Mouse (Mus musculus) common myeloid progenitor, adult 5-6 weeks (primary cell): ENCODE results near the gene Mex3d. TPM values are rescaled to one million over a fixed set of nuclear protein-coding genes. Genes with fewer than 3 reads are reported as not detected.

ENCODE experiments used
- ATAC-seq: replicated peaks from 2 replicates; pipeline ENCODE4 v1.8.0; 2016; ENCODE audit warnings: low read depth, mild to moderate bottlenecking, moderate TSS enrichment, inconsistent platforms; ENCODE audit not compliant: poor library complexity, severe bottlenecking
- total RNA-seq: library from RNA; stranded (forward); fragments of 200-1000, 187-1606 nt; gene quantifications from 2 replicates; pipeline ENCODE4 v1.2.3, GENCODE M21; 2017

The Mex3d gene
- total RNA-seq, 1 experiment from 2014 or later, result 9.5 TPM

GRCm38 (mm10) chr10:80388731-80389130 lies 1.3 kb upstream of the Mex3d start:
- no peak for ATAC-seq

- ATAC-seq, result no peak
Measured at GRCm38 (mm10) chr10:80386735-80387471, 556 bp downstream of the Mex3d start.

GRCm38 (mm10) chr10:80385811-80386734 lies 1.4 kb downstream of the Mex3d start:
- peak; percentile 43 for ATAC-seq

GRCm38 (mm10) chr10:80385310-80385709 lies 2.1 kb downstream of the Mex3d start:
- ATAC-seq, result no peak

GRCm38 (mm10) chr10:80384709-80385108 lies 2.8 kb downstream of the Mex3d start:
- ATAC-seq, result peak; percentile 18; the same call in 1 of the 2 replicates

- ATAC-seq, result no peak
Measured at GRCm38 (mm10) chr10:80384115-80384639, 3.3 kb downstream of the Mex3d start.

GRCm38 (mm10) chr10:80383431-80383830 lies 4.0 kb downstream of the Mex3d start:
- no peak for ATAC-seq

GRCm38 (mm10) chr10:80382641-80383365 lies 4.7 kb downstream of the Mex3d start:
- ATAC-seq, result no peak

DNA sequence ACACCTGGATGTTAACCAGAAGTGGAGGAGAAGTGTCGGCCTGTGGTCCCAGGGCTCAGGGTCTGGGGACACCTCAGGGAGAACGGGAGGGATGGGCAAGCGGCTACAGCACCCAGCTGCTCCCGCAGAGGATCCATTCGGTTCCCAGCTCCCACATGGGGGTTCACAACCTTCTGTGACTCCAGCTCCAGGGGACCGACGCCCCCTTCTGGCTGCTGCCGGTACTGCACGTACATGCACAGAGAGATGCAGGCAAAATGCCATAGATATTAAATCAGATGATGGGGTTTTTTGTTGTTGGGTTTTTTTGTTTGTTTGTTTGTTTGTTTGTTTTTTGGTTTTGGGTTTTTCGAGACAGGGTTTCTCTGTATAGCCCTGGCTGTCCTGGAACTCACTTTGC lies 9.7 kb downstream of the Mex3d start:
- no peak for ATAC-seq

DNA sequence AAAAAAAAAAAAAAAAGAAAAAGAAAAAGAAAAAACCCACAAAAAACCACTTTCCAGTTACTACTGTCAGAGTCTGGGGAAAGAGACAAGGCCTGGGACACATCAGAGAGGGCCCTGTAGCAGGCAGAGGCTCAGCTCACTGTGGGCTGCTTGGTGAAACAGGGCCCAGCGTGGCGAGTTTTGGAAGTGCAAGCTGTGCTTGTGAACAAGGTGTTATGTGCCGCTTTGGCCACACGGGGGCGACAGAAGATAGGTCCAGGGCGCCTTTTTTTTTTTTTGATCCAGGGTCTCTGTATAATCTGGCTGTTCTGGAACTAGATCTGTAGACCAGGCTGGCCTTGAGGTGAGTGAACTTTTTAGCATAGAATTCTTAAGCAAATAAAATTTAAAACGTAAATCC lies 11.3 kb downstream of the Mex3d start:
- ATAC-seq, result peak; percentile 91

- peak; percentile 55; the same call in 1 of the 2 replicates for ATAC-seq
Measured at GRCm38 (mm10) chr10:80374063-80374462, 13.4 kb downstream of the Mex3d start.

- ATAC-seq, result no peak
Measured at GRCm38 (mm10) chr10:80372706-80373105, 14.8 kb downstream of the Mex3d start.

GRCm38 (mm10) chr10:80371983-80372382 lies 15.5 kb downstream of the Mex3d start:
- no peak for ATAC-seq

DNA sequence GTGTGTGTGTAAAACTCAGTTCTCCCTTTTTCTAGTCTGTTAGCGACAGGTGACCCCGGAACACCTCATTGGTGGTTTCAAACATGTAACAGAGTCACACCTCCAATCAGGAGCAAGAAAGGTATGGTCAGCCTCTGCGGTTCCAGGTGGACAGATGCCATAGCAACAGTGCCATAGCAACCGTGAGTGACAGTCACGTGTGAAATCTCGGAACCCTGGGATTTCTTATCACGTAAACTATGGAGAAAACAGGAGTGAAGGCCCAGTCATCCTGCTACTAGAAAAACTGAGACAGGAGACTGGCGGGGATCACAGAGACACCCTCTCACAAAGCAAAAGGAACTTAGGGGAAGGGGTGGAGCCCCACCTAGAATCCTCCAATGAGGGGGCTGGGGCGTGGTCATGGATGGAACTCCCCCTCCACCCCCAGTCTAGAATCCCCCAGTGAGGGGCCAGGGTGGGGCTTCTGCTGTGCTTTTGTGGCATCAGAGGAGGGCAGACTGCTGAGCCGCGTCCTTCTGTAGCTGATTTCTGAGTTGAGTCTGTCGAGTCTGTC lies 16.0 kb downstream of the Mex3d start:
- peak; percentile 15; the same call in 1 of the 2 replicates for ATAC-seq

DNA sequence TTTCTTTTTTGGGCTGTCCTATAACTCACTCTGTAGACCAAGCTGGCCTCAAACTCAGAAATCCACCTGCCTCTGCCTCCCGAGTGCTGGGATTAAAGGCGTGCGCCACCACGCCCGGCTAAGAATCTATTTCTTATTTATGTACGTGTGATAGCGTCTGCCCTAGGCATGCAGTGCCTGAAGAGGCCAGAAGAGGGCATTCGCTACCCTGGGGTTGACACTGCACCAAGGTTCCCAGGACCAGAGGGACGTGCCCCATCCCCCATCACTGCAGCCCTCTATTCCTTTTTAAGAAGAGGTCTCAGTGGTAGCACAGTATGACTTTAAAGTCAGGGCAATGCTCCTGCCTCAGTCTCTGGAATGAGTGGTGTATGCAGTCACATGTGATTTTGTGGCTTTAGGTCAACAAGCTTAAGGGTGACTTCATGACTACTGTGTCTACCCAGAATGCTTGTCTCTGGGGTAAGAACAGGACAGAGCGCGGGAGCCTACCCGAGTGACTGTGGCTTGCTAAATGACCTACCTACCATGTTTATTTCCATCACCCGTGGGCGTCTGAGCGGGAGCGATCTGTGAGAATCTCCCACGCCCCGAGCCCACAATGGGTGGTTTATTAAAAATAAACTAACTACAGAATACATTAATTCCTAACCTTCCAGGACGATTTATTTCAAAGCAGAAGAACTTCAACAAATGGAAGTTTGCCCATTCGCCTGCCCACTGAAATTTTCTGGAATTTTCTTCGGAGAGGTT lies 17.3 kb downstream of the Mex3d start:
- peak; percentile 39; the same call in 1 of the 2 replicates for ATAC-seq

GRCm38 (mm10) chr10:80368392-80368791 lies 19.1 kb downstream of the Mex3d start:
- no peak for ATAC-seq

- ATAC-seq, result no peak
Measured at GRCm38 (mm10) chr10:80367954-80368353, 19.5 kb downstream of the Mex3d start.

- ATAC-seq, result no peak
Measured at GRCm38 (mm10) chr10:80365736-80366135, 21.7 kb downstream of the Mex3d start.

DNA sequence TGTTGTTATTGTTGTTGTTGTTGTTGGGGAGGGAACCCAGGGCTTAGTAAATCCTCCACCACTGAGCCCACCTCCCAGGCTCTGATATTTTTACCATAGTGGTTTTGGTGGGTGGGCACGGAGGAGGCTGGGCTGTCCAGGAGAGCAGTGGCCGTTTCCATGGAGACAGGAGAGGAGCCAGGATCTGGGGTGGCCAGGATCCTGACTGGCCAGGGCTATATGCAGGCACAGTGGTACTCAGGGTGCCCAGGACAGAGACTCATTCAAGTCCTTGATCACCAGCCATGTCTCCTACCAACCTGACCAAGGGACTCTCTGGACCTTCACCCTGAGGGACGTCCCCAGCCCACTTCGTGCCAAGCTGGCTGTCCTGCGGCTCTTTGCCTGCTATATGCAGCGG lies 23.7 kb downstream of the Mex3d start:
- ATAC-seq, result no peak
